Mouse (Mus musculus): Measurements from ENCODE around the gene Nr5a2.

Nr5a2 gene

GRCm38 (mm10) chr1:136960428-136961012 is at the start of gene Nr5a2:
TSS of gene Nr5a2 (minus strand) at chr1:136960448.
- DNase-seq: no peak

- no peak for DNase-seq
These were observed 48.5 kb upstream of the Nr5a2 start for GRCm38 (mm10) chr1:137008726-137009239.

- DNase-seq: no peak
These were observed 43.6 kb upstream of the Nr5a2 start for GRCm38 (mm10) chr1:137003816-137004215.

GRCm38 (mm10) chr1:137003144-137003543 is 42.9 kb upstream of the Nr5a2 start:
- no peak for DNase-seq

GRCm38 (mm10) chr1:136991762-136992352 is 31.6 kb upstream of the Nr5a2 start:
- no peak for DNase-seq

- no peak for DNase-seq
These were observed 20.1 kb upstream of the Nr5a2 start for GRCm38 (mm10) chr1:136980253-136980893.

GRCm38 (mm10) chr1:136977867-136978266 is 17.6 kb upstream of the Nr5a2 start:
- DNase-seq: no peak

- no peak for DNase-seq
These were observed 13.8 kb upstream of the Nr5a2 start for GRCm38 (mm10) chr1:136974040-136974439.

GRCm38 (mm10) chr1:136973016-136973415 is 12.8 kb upstream of the Nr5a2 start:
- DNase-seq: no peak

GRCm38 (mm10) chr1:136970995-136971394 is 10.7 kb upstream of the Nr5a2 start:
- no peak for DNase-seq

- DNase-seq: no peak
These were observed 6.6 kb upstream of the Nr5a2 start for GRCm38 (mm10) chr1:136966728-136967386.

GRCm38 (mm10) chr1:136959491-136959890 is 757 bp downstream of the Nr5a2 start:
- no peak for DNase-seq

- no peak for DNase-seq
These were observed 1.6 kb downstream of the Nr5a2 start for GRCm38 (mm10) chr1:136958666-136959065.

GRCm38 (mm10) chr1:136958185-136958584 is 2.1 kb downstream of the Nr5a2 start:
- DNase-seq: no peak

GRCm38 (mm10) chr1:136957696-136958095 is 2.6 kb downstream of the Nr5a2 start:
- no peak for DNase-seq

GRCm38 (mm10) chr1:136954108-136954494 is 6.1 kb downstream of the Nr5a2 start:
- DNase-seq: no peak

- DNase-seq: no peak
These were observed 6.7 kb downstream of the Nr5a2 start for GRCm38 (mm10) chr1:136953444-136954107.

GRCm38 (mm10) chr1:136952609-136953311 is 7.5 kb downstream of the Nr5a2 start:
- DNase-seq: no peak

- DNase-seq: no peak
These were observed 8.2 kb downstream of the Nr5a2 start for GRCm38 (mm10) chr1:136951946-136952531.

- DNase-seq: no peak
These were observed 9.0 kb downstream of the Nr5a2 start for GRCm38 (mm10) chr1:136951155-136951650.

- DNase-seq: no peak
These were observed 10.9 kb downstream of the Nr5a2 start for GRCm38 (mm10) chr1:136949323-136949741.

All from cerebellum, adult 11-12 months (tissue).